Mouse (Mus musculus) hindbrain, embryonic 14.5 days (tissue): ENCODE data around the gene Pus3. TPM values are rescaled to one million over a fixed set of nuclear protein-coding genes. Genes with fewer than 3 reads are reported as not detected.

Experiments used
- ATAC-seq: fragments of 200-750 bp; cut with Nextera tagmentation; 2 replicates; pipeline ENCODE4 v1.8.0; 2017; ENCODE audit warnings: moderate number of reproducible peaks, mild to moderate bottlenecking, moderate TSS enrichment, moderate library complexity; ENCODE audit not compliant: low FRiP score
- DNase-seq: peaks from one replicate; pipeline ENCODE4 v3.0.0-alpha.2; 2015; ENCODE audit warnings: low spot score
- H3K27ac ChIP-seq: fragments of 300-500 bp; sonication (generic); 2 replicates; pipeline ENCODE4 v1.5.1; 2014; ENCODE audit warnings: mild to moderate bottlenecking, moderate library complexity
- H3K27me3 ChIP-seq: fragments of 300-500 bp; sonication (generic); 2 replicates; pipeline ENCODE4 v1.6.1; 2014; ENCODE audit warnings: mild to moderate bottlenecking, low read length, mixed read lengths; ENCODE audit not compliant: control insufficient read depth, insufficient read depth
- H3K36me3 ChIP-seq: fragments of 300-500 bp; sonication (generic); replicated peaks from 2 replicates; pipeline ENCODE4 v1.6.1; 2014; ENCODE audit not compliant: control insufficient read depth, insufficient read depth
- H3K4me1 ChIP-seq: fragments of 300-500 bp; sonication (generic); replicated peaks from 2 replicates; pipeline ENCODE4 v1.6.1; 2014; ENCODE audit warnings: antibody characterized with exemption, low read length, mixed read lengths; ENCODE audit not compliant: control insufficient read depth, insufficient read depth
- H3K4me2 ChIP-seq: fragments of 300-500 bp; sonication (generic); replicated peaks from 2 replicates; pipeline ENCODE4 v1.6.1; 2014; ENCODE audit warnings: mild to moderate bottlenecking, moderate library complexity
- H3K4me3 ChIP-seq: fragments of 300-500 bp; sonication (generic); replicated peaks from 2 replicates; pipeline ENCODE4 v1.5.1; 2014; ENCODE audit warnings: mild to moderate bottlenecking, low read length
- H3K9ac ChIP-seq: fragments of 300-500 bp; sonication (generic); 2 replicates; pipeline ENCODE4 v1.6.1; 2014
- H3K9me3 ChIP-seq: fragments of 300-500 bp; sonication (generic); 2 replicates; pipeline ENCODE4 v1.6.1; 2016; ENCODE audit warnings: low read length; ENCODE audit not compliant: control insufficient read depth
- WGBS: fragments of 180-500 bp; shearing (Covaris S2); extraction: QIAGEN DNeasy Blood & Tissue Kit; methylation state at CpG from one replicate; pipeline ENCODE4 v1.1.7; 2014; 5-methylcytosine and 5-hydroxymethylcytosine counted together
- polyA plus RNA-seq: library from polyadenylated mRNA; unstranded; fragments of >200 nt; fragmentation: Nextera tagmentation; extraction: Ambion mirVana; gene quantifications from 2 replicates; pipeline ENCODE4 v1.2.1, GENCODE M21; 2014

The Pus3 gene
- polyA plus RNA-seq: 15.6 and 19.1 TPM in 2 replicates

DNA sequence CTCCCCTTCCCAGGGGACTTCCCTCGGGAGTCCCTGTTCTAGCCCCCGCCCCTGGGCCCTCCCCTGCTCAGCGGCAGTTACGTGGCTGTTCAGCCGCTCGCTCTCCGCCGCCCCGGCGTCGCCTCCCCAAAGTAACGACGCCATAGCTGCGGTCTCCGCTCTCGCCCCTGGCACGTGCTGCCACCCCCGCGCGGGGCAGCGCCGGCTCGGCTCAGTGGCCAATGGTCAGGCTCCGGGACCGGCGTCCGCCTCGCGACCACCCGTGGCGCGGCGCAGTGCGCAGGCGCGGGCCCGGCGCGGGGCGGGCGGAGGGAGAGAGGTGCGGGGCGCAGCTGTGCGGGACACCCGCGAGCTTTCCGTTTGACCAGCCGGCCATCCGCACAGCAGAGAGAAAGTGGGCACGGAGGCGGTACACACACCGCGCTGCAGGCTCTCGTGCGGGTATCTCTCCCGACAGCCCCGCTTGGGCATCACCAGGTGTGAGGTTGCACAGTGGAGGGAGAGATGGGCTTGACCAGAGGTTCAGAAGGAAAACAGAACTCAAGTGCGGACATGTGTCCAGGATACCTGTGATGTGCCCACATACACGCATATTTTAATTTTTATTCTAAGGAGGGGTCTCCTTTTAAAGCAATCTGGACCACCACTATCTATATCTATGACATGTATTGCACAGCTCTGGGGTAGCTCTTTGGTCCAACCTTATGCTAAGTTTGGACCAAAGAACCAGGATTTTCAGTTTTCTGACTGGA lies at the start of gene Pus3, which contains the start of gene Ddx25:
Gene Pus3, plus strand, starts transcription at position 339 of the 752 bp plus-strand sequence.
Gene Ddx25, minus strand, starts transcription at position 272 of the 752 bp plus-strand sequence.
- Histone ChIP-seq H3K4me1 (peaks cover 16% of the 10 kb centered on the region), H3K36me3 (peaks cover 13% of the 10 kb centered on the region), H3K27me3 (no peaks in the 10 kb centered on the region), H3K4me2 (peak within 1 kb of the TSS; percentile 93), H3K27ac (peak within 1 kb of the TSS; percentile 87), H3K9me3 (no peaks in the 10 kb centered on the region), H3K4me3 (peak within 1 kb of the TSS; percentile 55), H3K9ac (peak within 1 kb of the TSS; percentile 75)
- DNase-seq (peak; percentile 75), ATAC-seq (peak; percentile 87)
- WGBS: under 1% methylated on average over 59 of the region's 59 CpGs

DNA sequence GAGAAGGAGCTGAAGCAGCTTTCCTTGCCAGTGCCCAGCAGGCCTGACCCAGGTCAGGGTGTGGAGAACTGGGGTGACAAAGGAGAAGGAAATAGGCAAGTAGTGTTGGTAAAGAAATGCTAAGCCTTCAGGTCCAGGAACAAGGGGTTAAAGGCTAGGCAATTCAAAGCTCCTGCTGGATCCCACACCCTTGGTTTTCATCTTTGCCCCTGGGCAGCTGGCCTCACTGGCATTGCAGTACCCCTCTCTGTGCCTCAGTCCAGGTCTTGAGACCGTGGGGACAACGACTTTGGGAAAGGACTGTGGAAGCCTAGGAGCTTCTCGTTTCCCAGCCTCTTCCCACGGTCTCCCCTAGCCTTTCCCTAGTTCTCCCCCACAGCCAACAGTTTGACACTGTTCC lies 44.5 kb upstream of the Pus3 start:
- DNase-seq (no peak), ATAC-seq (no peak)
- WGBS: 93% methylated on average over 4 of the region's 4 CpGs
- Histone ChIP-seq H3K9me3 (no peaks in the 10 kb centered on the region), H3K4me1 (no peaks in the 10 kb centered on the region), H3K36me3 (no peaks in the 10 kb centered on the region), H3K27me3 (no peaks in the 10 kb centered on the region), H3K9ac (no peak overlapping the region), H3K27ac (no peak overlapping the region), H3K4me2 (no peak overlapping the region), H3K4me3 (no peak overlapping the region)

GRCm38 (mm10) chr9:35516182-35516581 lies 42.2 kb upstream of the Pus3 start:
- H3K27ac ChIP-seq: no peak overlapping the region
- no peak overlapping the region for H3K4me2 ChIP-seq
- H3K9me3 ChIP-seq: no peaks in the 10 kb centered on the region
- no peaks in the 10 kb centered on the region for H3K36me3 ChIP-seq
- H3K4me1 ChIP-seq: no peaks in the 10 kb centered on the region
- DNase-seq: no peak
- 85% methylated on average over 5 of the region's 5 CpGs for WGBS
- no peak overlapping the region for H3K4me3 ChIP-seq
- ATAC-seq: no peak
- H3K27me3 ChIP-seq: no peaks in the 10 kb centered on the region
- no peak overlapping the region for H3K9ac ChIP-seq

GRCm38 (mm10) chr9:35516711-35517110 lies 41.7 kb upstream of the Pus3 start:
- Histone ChIP-seq H3K9me3 (no peaks in the 10 kb centered on the region), H3K27me3 (no peaks in the 10 kb centered on the region), H3K4me2 (no peak overlapping the region), H3K9ac (no peak overlapping the region), H3K4me3 (no peak overlapping the region), H3K4me1 (no peaks in the 10 kb centered on the region), H3K36me3 (no peaks in the 10 kb centered on the region), H3K27ac (no peak overlapping the region)
- 92% methylated on average over 16 of the region's 16 CpGs for WGBS
- DNase-seq (no peak), ATAC-seq (no peak)

DNA sequence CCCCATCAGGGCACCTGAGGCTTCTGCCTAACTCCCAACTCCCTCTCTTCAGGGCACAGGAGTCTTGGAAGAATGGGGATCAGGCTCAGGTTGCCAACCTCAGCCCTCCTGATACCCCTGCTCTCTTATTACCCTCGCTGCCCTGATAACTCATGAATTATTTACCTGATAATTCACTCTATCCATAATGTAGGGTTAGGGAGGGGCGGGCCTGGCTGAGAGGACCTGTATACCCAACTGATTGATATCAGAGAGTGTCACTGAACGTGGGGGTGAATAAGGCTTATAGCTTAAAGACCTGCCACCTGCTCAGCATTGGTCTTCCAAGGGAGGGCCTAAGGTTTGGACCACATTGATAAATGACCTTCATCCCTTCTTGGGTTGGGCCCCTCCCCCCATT lies 40.2 kb upstream of the Pus3 start, which contains the start of gene Gm1113:
Gene Gm1113, minus strand, starts transcription at position 101 of the 400 bp plus-strand sequence.
- DNase-seq (no peak), ATAC-seq (no peak)
- no peak within 1 kb of the TSS for H3K4me2 ChIP-seq
- H3K27ac ChIP-seq: no peak within 1 kb of the TSS
- H3K9me3 ChIP-seq: no peaks in the 10 kb centered on the region
- no peaks in the 10 kb centered on the region for H3K27me3 ChIP-seq
- H3K9ac ChIP-seq: no peak within 1 kb of the TSS
- H3K4me1 ChIP-seq: no peaks in the 10 kb centered on the region
- no peak within 1 kb of the TSS for H3K4me3 ChIP-seq
- H3K36me3 ChIP-seq: no peaks in the 10 kb centered on the region
- WGBS: 73% methylated on average over 3 of the region's 3 CpGs

DNA sequence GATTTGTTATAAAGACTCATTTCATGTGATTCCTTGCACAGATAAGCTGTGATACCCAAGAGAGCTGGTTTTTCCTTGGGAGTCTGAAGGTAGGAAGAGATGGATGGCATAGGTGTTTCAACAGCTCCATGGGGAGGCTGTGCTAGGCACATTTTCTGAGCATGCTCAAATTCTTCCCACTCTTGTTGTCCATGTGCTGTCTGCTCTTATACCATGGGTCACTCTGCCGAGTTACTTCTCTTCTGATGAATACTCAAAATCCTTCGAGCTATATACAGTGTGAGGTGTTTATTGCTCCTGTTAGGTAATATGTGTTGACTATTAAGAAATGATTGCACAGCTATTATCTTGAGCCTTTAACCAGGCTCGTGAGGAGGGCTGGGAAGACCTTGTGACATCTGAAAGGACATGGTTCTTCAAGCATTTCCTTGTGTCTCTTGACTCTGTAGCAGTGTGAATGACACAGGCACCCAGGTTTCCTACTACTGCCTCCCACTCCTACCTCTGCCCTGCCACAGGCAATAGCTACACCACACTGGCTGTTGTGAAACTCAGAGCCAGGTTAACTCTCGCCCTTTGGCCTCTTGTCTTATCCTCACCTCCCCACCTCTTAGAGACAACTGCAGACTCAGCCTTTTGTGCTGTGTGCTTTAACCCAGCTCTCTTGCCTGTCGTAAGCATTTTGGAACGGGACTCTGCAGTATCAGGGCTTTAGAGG lies 37.6 kb upstream of the Pus3 start:
- no peaks in the 10 kb centered on the region for H3K27me3 ChIP-seq
- H3K36me3 ChIP-seq: no peaks in the 10 kb centered on the region
- H3K4me1 ChIP-seq: peaks cover 13% of the 10 kb centered on the region
- H3K9me3 ChIP-seq: no peaks in the 10 kb centered on the region
- no peak for ATAC-seq
- H3K4me3 ChIP-seq: no peak overlapping the region
- H3K9ac ChIP-seq: no peak overlapping the region
- 82% methylated on average over 6 of the region's 6 CpGs for WGBS
- no peak for DNase-seq
- no peak overlapping the region for H3K4me2 ChIP-seq
- H3K27ac ChIP-seq: no peak overlapping the region

DNA sequence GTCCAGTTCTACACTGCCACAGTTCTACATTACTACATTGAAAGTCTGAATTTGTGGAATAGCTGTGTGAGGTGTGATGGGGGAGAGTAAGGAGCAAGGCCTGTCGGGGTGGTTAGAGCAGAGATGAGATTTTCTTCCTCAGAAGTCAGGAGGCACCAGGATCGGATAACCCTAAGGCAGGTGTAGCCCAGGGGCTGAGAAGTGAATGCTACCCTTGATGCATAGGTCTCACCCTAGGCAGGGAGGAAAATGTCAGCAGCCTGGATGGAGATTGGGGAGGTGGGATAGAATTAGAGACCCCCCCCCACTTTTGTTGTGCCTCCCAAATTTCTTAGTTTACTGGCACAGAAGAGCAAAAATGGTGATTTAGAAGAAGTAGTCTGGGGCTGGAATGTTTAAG lies 36.2 kb upstream of the Pus3 start:
- no peak for DNase-seq
- Histone ChIP-seq H3K27me3 (no peaks in the 10 kb centered on the region), H3K9me3 (no peaks in the 10 kb centered on the region), H3K36me3 (no peaks in the 10 kb centered on the region), H3K27ac (no peak overlapping the region), H3K9ac (no peak overlapping the region), H3K4me2 (no peak overlapping the region), H3K4me3 (no peak overlapping the region), H3K4me1 (peaks cover 13% of the 10 kb centered on the region)
- 88% methylated on average over 2 of the region's 2 CpGs for WGBS
- no peak for ATAC-seq

DNA sequence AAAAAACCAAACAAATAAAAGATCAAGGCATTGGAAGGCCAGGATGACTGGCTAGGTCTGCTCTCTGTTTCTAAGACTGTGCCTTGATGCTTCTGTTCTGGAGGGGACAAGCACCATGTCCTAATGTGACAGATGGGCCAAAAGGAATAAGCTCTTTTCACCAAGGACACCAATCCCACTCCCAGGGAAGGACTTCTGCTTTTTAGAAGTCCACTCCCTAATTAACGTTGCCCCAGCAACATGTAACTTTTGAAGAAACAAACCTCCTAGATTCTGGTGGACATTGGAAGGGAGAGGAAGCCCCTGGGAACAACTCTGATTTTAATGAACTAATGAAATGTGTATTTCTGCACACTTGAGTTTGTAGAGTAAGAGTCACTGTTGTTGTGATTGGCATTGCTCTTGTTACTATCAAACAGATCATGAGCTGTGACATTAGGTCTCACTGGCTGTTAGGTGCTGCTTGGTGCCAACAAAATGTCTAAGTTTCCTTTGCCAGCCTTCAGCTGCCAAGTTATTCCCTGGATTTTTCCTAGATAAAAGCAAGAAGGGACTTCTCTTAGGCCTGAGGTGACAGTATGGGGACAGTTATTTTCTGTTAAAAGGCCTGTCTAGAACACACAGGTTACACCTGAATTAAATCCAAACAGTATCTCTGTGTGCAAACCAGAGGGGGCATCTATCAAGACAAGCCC lies 35.4 kb upstream of the Pus3 start:
- Histone ChIP-seq H3K36me3 (no peaks in the 10 kb centered on the region), H3K4me3 (no peak overlapping the region), H3K4me1 (peaks cover 13% of the 10 kb centered on the region), H3K4me2 (no peak overlapping the region), H3K27me3 (no peaks in the 10 kb centered on the region), H3K9ac (no peak overlapping the region), H3K27ac (no peak overlapping the region), H3K9me3 (no peaks in the 10 kb centered on the region)
- no peak for DNase-seq
- ATAC-seq: no peak
- WGBS: 71% methylated on average over 1 of the region's 1 CpGs

GRCm38 (mm10) chr9:35523541-35523940 lies 34.9 kb upstream of the Pus3 start:
- Histone ChIP-seq H3K9me3 (no peaks in the 10 kb centered on the region), H3K4me1 (peaks cover 13% of the 10 kb centered on the region), H3K27me3 (no peaks in the 10 kb centered on the region), H3K4me3 (no peak overlapping the region), H3K27ac (no peak overlapping the region), H3K4me2 (peak overlapping the region; percentile 17; the same call in 1 of the 2 replicates), H3K36me3 (no peaks in the 10 kb centered on the region), H3K9ac (no peak overlapping the region)
- peak; percentile 71 for DNase-seq
- ATAC-seq: peak; percentile 60
- WGBS: 8% methylated on average over 5 of the region's 5 CpGs
